Comparison of ENCODE assay signal across 10 mouse cellular contexts in genomic region chrX:13656721-13657120, GRCm38 (mm10). TPM values are rescaled to one million over a fixed set of nuclear protein-coding genes. Genes with fewer than 3 reads are reported as not detected.
DNase-seq lines count a peak whose midpoint lies in the region; ATAC-seq lines count a peak whose summit lies in the region.
"Had no signal": no experiment of that assay in that cellular context is flagged by ENCODE, and none has a peak within 500 bp of the region (broad histone marks: within the 10 kb centered on the region; RNA-seq: fewer than 3 reads in every experiment).

No protein-coding gene starts in this region.

- 0% methylated on average over 1 of the region's 1 CpGs for WGBS in liver, embryonic 12.5 days (ENCODE audit: insufficient replicate concordance)
- 0% methylated on average over 1 of the region's 1 CpGs for WGBS in embryonic facial prominence, embryonic 11.5 days
- 9% methylated on average over 1 of the region's 1 CpGs for WGBS in limb, embryonic 11.5 days

- DNase-seq in adrenal gland, adult 18-20 months (ENCODE audit: low spot score in 2 of 2) = peak; percentile 24 to 41
- no peak for DNase-seq in adrenal gland, postnatal 4 days (ENCODE audit: low spot score in 2 of 2)
- DNase-seq in liver = peak; percentile 61
- peak; percentile 65 for DNase-seq in adrenal gland, postnatal 14 days
- DNase-seq in embryonic facial prominence, embryonic 11.5 days (ENCODE audit: low spot score) = peak; percentile 46
- DNase-seq in limb, embryonic 11.5 days (ENCODE audit: low spot score) = peak; percentile 44
- peak; percentile 52 to 80 for DNase-seq in spleen, postnatal 4 days (ENCODE audit: low spot score in 2 of 2)

- no peaks in the 10 kb centered on the region for H3K9me3 ChIP-seq in liver, embryonic 12.5 days (replicated peaks)
- H3K9me3 ChIP-seq in embryonic facial prominence, embryonic 11.5 days (replicated peaks; ENCODE audit: control insufficient read depth, low read length) = no peaks in the 10 kb centered on the region
- no peaks in the 10 kb centered on the region for H3K9me3 ChIP-seq in limb, embryonic 11.5 days (ENCODE audit: control insufficient read depth, low read length)
- H3K9me3 ChIP-seq: midbrain, embryonic 12.5 days had no signal

- H3K27ac ChIP-seq in liver, embryonic 12.5 days = no peak overlapping the region
- no peak overlapping the region for H3K27ac ChIP-seq in embryonic facial prominence, embryonic 11.5 days (replicated peaks; ENCODE audit: low read depth, low read length)
- no peak overlapping the region for H3K27ac ChIP-seq in limb, embryonic 11.5 days (replicated peaks; ENCODE audit: low read depth, low read length)
- H3K27ac ChIP-seq: midbrain, embryonic 12.5 days had no signal

- no peak overlapping the region for H3K4me2 ChIP-seq in liver, embryonic 12.5 days
- no peak overlapping the region for H3K4me2 ChIP-seq in embryonic facial prominence, embryonic 11.5 days (ENCODE audit: low read depth, low read length)
- H3K4me2 ChIP-seq in limb, embryonic 11.5 days (ENCODE audit: low read depth, severe bottlenecking) = no peak overlapping the region
- H3K4me2 ChIP-seq: midbrain, embryonic 12.5 days had no signal

- peaks cover 26% of the 10 kb centered on the region for H3K4me1 ChIP-seq in liver, embryonic 12.5 days
- no peaks in the 10 kb centered on the region for H3K4me1 ChIP-seq in embryonic facial prominence, embryonic 11.5 days (ENCODE audit: control insufficient read depth, insufficient read depth, low read length)
- no peaks in the 10 kb centered on the region for H3K4me1 ChIP-seq in limb, embryonic 11.5 days (ENCODE audit: control insufficient read depth, insufficient read depth, low read length)
- H3K4me1 ChIP-seq: midbrain, embryonic 12.5 days had no signal

- no peak for ATAC-seq in liver, embryonic 12.5 days
- ATAC-seq in embryonic facial prominence, embryonic 11.5 days (replicated peaks; ENCODE audit: insufficient number of reproducible peaks, low FRiP score, low TSS enrichment, low read depth) = no peak
- no peak for ATAC-seq in limb, embryonic 11.5 days (ENCODE audit: insufficient number of reproducible peaks, low FRiP score, low TSS enrichment, low read depth)

- no peaks in the 10 kb centered on the region for H3K27me3 ChIP-seq in liver, embryonic 12.5 days (replicated peaks)
- H3K27me3 ChIP-seq in embryonic facial prominence, embryonic 11.5 days (ENCODE audit: control insufficient read depth, insufficient read depth, low read length) = no peaks in the 10 kb centered on the region
- no peaks in the 10 kb centered on the region for H3K27me3 ChIP-seq in limb, embryonic 11.5 days (ENCODE audit: control insufficient read depth, insufficient read depth, low read length)
- H3K27me3 ChIP-seq: midbrain, embryonic 12.5 days had no signal

- H3K4me3 ChIP-seq in liver, embryonic 12.5 days = no peak overlapping the region
- no peak overlapping the region for H3K4me3 ChIP-seq in embryonic facial prominence, embryonic 11.5 days (ENCODE audit: low read depth, low read length)
- no peak overlapping the region for H3K4me3 ChIP-seq in limb, embryonic 11.5 days (ENCODE audit: low read depth, low read length)
- H3K4me3 ChIP-seq: midbrain, embryonic 12.5 days had no signal

- H3K36me3 ChIP-seq in liver, embryonic 12.5 days = no peaks in the 10 kb centered on the region
- H3K36me3 ChIP-seq in embryonic facial prominence, embryonic 11.5 days (replicated peaks; ENCODE audit: control insufficient read depth, insufficient read depth, low read depth, low read length) = no peaks in the 10 kb centered on the region
- no peaks in the 10 kb centered on the region for H3K36me3 ChIP-seq in limb, embryonic 11.5 days (ENCODE audit: control insufficient read depth, insufficient read depth, low read length)
- H3K36me3 ChIP-seq: midbrain, embryonic 12.5 days had no signal

- no peak overlapping the region for H3K9ac ChIP-seq in liver, embryonic 12.5 days
- no peak overlapping the region for H3K9ac ChIP-seq in embryonic facial prominence, embryonic 11.5 days (replicated peaks; ENCODE audit: low read length)
- H3K9ac ChIP-seq in limb, embryonic 11.5 days (ENCODE audit: low read length) = no peak overlapping the region
- H3K9ac ChIP-seq: midbrain, embryonic 12.5 days had no signal

RNA-seq across cellular contexts. Expression of gene Gpr82, which starts 4.4 kb away (rescaled TPM):
- total RNA-seq in adrenal gland, adult 18-20 months (2021) = not detected
- total RNA-seq in adrenal gland, postnatal 4 days (2021) = not detected
- polyA plus RNA-seq in liver, embryonic 12.5 days (2016; fragmentation: Nextera tagmentation; extraction: Ambion mirVana) = 0.05 and 0.07 TPM in 2 replicates
- total RNA-seq in adrenal gland, postnatal 14 days (2021) = not detected in 2 replicates
- polyA plus RNA-seq in embryonic facial prominence, embryonic 11.5 days (2014; fragmentation: Nextera tagmentation; extraction: Ambion mirVana) = 0.21 and 0.48 TPM in 2 replicates
- polyA plus RNA-seq in limb, embryonic 11.5 days (2014; fragmentation: Nextera tagmentation; extraction: Ambion mirVana) = 0.41 and 0.60 TPM in 2 replicates
- total RNA-seq: gastrocnemius, postnatal 4 days had no signal

RNA-seq across cellular contexts. Expression of gene Gpr34, which starts 24.8 kb away (rescaled TPM):
- total RNA-seq in adrenal gland, adult 18-20 months (2021) = 1 to 10 TPM in 1 of 2 experiments, under 1 TPM in 1; 0.73 to 1.6 TPM
- 1 to 10 TPM; 1.5 to 2.1 TPM for total RNA-seq in adrenal gland, postnatal 4 days (2021)
- 0.44 and 0.50 TPM in 2 replicates for polyA plus RNA-seq in liver, embryonic 12.5 days (2016; fragmentation: Nextera tagmentation; extraction: Ambion mirVana)
- total RNA-seq in adrenal gland, postnatal 14 days (2021) = 0.74 and 1.9 TPM in 2 replicates
- polyA plus RNA-seq in embryonic facial prominence, embryonic 11.5 days (2014; fragmentation: Nextera tagmentation; extraction: Ambion mirVana) = 1.8 and 2.3 TPM in 2 replicates
- polyA plus RNA-seq in limb, embryonic 11.5 days (2014; fragmentation: Nextera tagmentation; extraction: Ambion mirVana) = 0.88 and 1.0 TPM in 2 replicates

Comparison
In these comparisons a context has a peak if more than half of its experiments do, and no peak if none do; other contexts are left out.
1. DNase-seq: peak in adrenal gland, adult 18-20 months (2 of 2), liver (single experiment), adrenal gland, postnatal 14 days (single experiment), embryonic facial prominence, embryonic 11.5 days (single experiment), limb, embryonic 11.5 days (single experiment) and spleen, postnatal 4 days (2 of 2); none in adrenal gland, postnatal 4 days (0 of 2).